Comparison of ENCODE assay signal across 8 mouse cellular contexts in genomic region chr4:106127641-106128040, GRCm38 (mm10).
DNase-seq lines count a peak whose midpoint lies in the region; ATAC-seq and TF ChIP-seq lines count a peak whose summit lies in the region.

No protein-coding gene starts in this region.

- no peak overlapping the region for H3K4me2 ChIP-seq in heart, embryonic 12.5 days
- no peak overlapping the region for H3K4me2 ChIP-seq in limb, embryonic 12.5 days

- peaks cover 2% of the 10 kb centered on the region; the same call in 1 of the 2 replicates for H3K4me1 ChIP-seq in heart, adult 2 months (ENCODE audit: control insufficient read depth, insufficient read depth, low read length)
- H3K4me1 ChIP-seq in heart, embryonic 12.5 days (replicated peaks), result no peaks in the 10 kb centered on the region
- peaks cover 26% of the 10 kb centered on the region for H3K4me1 ChIP-seq in limb, embryonic 12.5 days (replicated peaks)

- no peak overlapping the region for H3K27ac ChIP-seq in heart, adult 2 months
- H3K27ac ChIP-seq in heart, embryonic 12.5 days (ENCODE audit: poor library complexity, severe bottlenecking), result no peak overlapping the region
- H3K27ac ChIP-seq in limb, embryonic 12.5 days, result 0 out of 2 replicates have a peak overlapping the region, but pooled peaks have one; percentile 64

- no peak overlapping the region for H3K9ac ChIP-seq in heart, adult 2 months (ENCODE audit: low read depth, low read length)
- H3K9ac ChIP-seq in heart, embryonic 12.5 days, result no peak overlapping the region
- H3K9ac ChIP-seq in limb, embryonic 12.5 days (replicated peaks), result no peak overlapping the region

- no peak for TF ChIP-seq EP300 in heart, adult 2 months (IDR thresholded peaks at IDR 0.05; ENCODE audit: insufficient read depth, low read depth, low read length)

- no peaks in the 10 kb centered on the region for H3K9me3 ChIP-seq in heart, embryonic 12.5 days (replicated peaks)
- H3K9me3 ChIP-seq in limb, embryonic 12.5 days, result no peaks in the 10 kb centered on the region

- intact Hi-C loops in heart, adult 2 months (cut with DNase I), result loop anchor here (5.0 kb wide), 1 partner anchor 100 kb away; no protein-coding TSS in a partner anchor

- WGBS in heart, adult 2 months, result 56% methylated on average over 7 of the region's 7 CpGs
- WGBS in heart, embryonic 12.5 days, result 54% methylated on average over 7 of the region's 7 CpGs
- 62% methylated on average over 7 of the region's 7 CpGs for WGBS in limb, embryonic 12.5 days

- no peak for ATAC-seq in heart, embryonic 12.5 days (ENCODE audit: insufficient number of reproducible peaks, low FRiP score)
- ATAC-seq in limb, embryonic 12.5 days (ENCODE audit: insufficient number of reproducible peaks, insufficient read depth, low FRiP score, low TSS enrichment, low read depth), result no peak
- ATAC-seq in megakaryocyte, adult 5-6 weeks (ENCODE audit: poor library complexity, severe bottlenecking), result no peak

- no peak for DNase-seq in heart, adult 2 months
- peak; percentile 16 for DNase-seq in right cerebral cortex, adult 18-20 months
- DNase-seq in right cerebral cortex, postnatal 25 days, result no peak
- peak; percentile 22 for DNase-seq in c-Kit-positive CD71-positive TER-119-positive erythroid progenitor cells, embryonic 14.5 days (ENCODE audit: low spot score)
- DNase-seq in thymus, postnatal 0 days (ENCODE audit: low spot score), result peak; percentile 51

- no peak for TF ChIP-seq POLR2A in heart, adult 2 months (IDR thresholded peaks at IDR 0.05; ENCODE audit: insufficient read depth, low read depth, low read length)

- H3K4me3 ChIP-seq in heart, adult 2 months, result no peak overlapping the region
- no peak overlapping the region for H3K4me3 ChIP-seq in heart, embryonic 12.5 days
- H3K4me3 ChIP-seq in limb, embryonic 12.5 days (replicated peaks), result no peak overlapping the region

- no peaks in the 10 kb centered on the region for H3K79me2 ChIP-seq in heart, adult 2 months (replicated peaks; ENCODE audit: control insufficient read depth, insufficient read depth, low read length)

- peak; percentile 58 for TF ChIP-seq CTCF in heart, adult 2 months (IDR thresholded peaks at IDR 0.05)

- no peaks in the 10 kb centered on the region for H3K36me3 ChIP-seq in heart, adult 2 months (ENCODE audit: control insufficient read depth, insufficient read depth, low read length)
- no peaks in the 10 kb centered on the region for H3K36me3 ChIP-seq in heart, embryonic 12.5 days
- no peaks in the 10 kb centered on the region for H3K36me3 ChIP-seq in limb, embryonic 12.5 days

- H3K27me3 ChIP-seq in heart, adult 2 months (ENCODE audit: control insufficient read depth, insufficient read depth, low read length), result no peaks in the 10 kb centered on the region
- no peaks in the 10 kb centered on the region for H3K27me3 ChIP-seq in heart, embryonic 12.5 days (replicated peaks)
- H3K27me3 ChIP-seq in limb, embryonic 12.5 days, result no peaks in the 10 kb centered on the region

Comparison
In these comparisons a context has a peak if more than half of its experiments do, and no peak if none do; other contexts are left out.
1. DNase-seq: peak in right cerebral cortex, adult 18-20 months (single experiment), c-Kit-positive CD71-positive TER-119-positive erythroid progenitor cells, embryonic 14.5 days (single experiment) and thymus, postnatal 0 days (single experiment); none in heart, adult 2 months (0 of 2) and right cerebral cortex, postnatal 25 days (single experiment).